Mouse (Mus musculus) MEL (cell line): ENCODE results near the gene Ildr1.

Experiments used
- E2F4 ChIP-seq: IDR thresholded peaks from 2 replicates; pipeline ENCODE4 v1.6.1; 2011; ENCODE audit warnings: low read depth, low read length, improper control_type of control experiment, borderline replicate concordance
- TBP ChIP-seq: IDR thresholded peaks from 2 replicates; pipeline ENCODE4 v1.8.0; 2011; ENCODE audit warnings: low read depth, low read length, improper control_type of control experiment

DNA sequence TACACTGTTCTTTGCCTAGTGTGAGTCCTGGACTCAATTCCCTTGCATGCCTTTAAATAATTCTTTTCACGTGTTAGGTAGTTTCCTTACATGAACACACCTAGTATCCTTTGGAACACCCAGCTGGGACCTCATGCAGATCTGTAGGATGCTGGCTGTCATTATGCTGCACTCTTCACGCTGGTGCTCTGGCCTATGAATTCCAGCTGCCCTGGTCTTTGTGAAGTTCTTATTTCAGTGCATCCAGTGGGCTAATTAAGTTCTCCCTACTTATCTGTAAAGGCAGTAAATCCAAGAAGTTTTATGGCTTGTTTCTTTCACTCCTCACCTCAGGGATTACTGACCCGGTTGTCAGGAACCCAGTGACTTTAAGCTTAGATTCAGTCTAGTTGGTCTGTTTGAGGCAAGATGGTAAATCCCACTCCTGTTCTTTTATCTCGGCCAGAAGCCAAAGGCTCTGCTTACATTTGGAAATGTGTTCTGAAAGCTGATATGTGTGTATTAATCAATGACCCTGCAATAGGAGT, 45.7 kb downstream of the Ildr1 start:
- TF ChIP-seq TBP (no peak), E2F4 (no peak)
